Mouse (Mus musculus): ENCODE data around the gene 1700061G19Rik. TPM values are rescaled to one million over a fixed set of nuclear protein-coding genes. Genes with fewer than 3 reads are reported as not detected.
A peak's percentile ranks its signal among the peaks of the same experiment; 100 is the strongest.

The 1700061G19Rik gene
- total RNA-seq (2015) (0.07 TPM in 1 of 2 replicates, not detected in the other), total RNA-seq (2017) (not detected in 2 replicates)

DNA sequence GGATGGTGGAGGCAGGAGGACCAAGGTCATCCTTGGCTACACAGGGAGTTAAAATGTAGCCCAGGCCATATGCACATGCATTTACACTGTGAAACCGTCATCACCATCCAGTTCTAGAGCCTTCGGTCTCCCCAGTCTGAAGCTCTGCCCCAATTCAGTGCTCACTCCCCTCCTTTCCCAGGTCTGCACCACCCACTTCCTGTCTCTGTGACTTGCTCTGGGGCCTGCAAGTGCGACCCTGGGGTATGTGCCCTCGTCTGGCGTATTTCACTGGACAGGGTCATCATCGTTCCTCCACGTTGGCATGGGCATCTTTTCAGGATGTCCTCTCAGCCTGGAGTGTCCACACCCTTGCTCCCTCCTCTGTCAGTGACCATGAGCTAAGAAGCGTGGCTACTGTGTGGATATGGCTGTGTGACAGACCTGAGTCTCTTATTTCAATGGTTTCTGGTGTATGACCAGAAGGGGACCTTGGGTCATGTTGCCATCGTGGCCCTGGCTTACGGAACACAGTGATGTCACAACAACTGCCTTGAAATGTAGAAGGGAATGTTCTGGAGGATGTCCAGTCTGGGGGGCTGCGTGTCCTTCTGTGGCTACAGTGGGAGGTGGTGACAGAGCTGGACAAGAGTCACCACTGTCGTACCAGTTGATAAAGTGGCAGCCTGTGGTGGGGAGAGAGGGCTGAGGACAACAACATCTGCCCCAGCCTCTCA, at the start of gene 1700061G19Rik:
Gene 1700061G19Rik, plus strand, starts transcription at position 542 of the 716 bp plus-strand sequence.
- ATAC-seq (replicated peaks; ENCODE audit: poor library complexity): peak; percentile 37

DNA sequence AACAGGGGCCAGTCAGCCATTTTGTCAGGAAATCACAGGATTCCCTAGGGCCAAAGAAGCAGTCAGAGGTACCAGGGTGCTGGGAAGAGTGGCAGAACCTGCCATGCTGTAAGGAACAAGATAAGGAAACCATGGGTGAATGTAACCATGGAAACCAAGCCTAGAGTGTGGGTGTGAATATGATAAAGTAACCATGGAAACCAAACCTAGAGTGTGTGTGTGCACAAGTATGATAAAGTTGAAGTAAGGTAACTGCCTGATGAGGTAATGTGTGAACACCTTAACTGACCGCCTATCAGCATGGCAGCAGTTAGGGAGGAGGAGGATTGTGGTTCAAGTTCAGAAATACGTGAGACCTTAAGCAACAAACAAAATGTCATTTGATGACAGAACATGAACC, 48.6 kb upstream of the 1700061G19Rik start:
- peak; percentile 70 for ATAC-seq (replicated peaks; ENCODE audit: poor library complexity)

DNA sequence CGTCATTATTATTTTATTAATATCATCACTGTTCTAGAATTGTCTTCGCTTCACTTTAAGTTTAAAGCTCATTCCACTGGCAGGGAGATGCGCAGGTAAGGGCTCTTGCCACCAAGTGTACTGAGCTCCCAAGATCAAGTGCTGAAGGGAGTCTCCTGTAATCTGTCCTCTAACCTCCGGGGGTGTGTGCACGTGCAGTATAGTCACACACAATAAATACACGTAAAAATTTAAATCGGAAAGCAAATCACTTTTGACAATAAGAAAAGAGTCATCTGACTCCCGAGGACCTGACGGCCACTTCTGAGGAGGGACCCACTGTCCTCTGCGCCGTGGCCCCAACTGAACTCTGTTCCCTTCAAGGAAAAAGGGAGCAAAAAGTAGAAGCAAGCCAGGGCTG, 46.1 kb upstream of the 1700061G19Rik start:
- no peak for ATAC-seq (replicated peaks; ENCODE audit: poor library complexity)

DNA sequence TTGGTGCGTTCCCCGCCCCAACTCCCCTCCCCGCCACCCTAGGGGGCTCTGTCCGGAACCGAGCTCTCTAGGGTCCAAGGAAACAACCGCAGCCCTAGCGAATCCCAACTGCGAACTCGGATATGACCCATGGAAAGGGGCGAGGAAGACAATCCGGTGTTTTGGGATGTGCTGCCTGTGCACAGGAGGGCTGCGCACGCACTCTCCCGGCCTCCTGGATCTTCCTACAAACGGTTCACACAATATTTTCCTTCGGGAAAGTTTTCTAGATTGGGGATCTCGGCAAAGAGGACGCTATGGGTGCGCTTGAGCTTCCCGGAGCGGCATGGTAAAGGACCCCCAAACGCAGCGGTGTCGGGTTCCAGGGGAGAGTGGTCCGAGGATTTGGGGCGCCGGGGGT, 45.5 kb upstream of the 1700061G19Rik start:
- ATAC-seq (replicated peaks; ENCODE audit: poor library complexity): no peak

DNA sequence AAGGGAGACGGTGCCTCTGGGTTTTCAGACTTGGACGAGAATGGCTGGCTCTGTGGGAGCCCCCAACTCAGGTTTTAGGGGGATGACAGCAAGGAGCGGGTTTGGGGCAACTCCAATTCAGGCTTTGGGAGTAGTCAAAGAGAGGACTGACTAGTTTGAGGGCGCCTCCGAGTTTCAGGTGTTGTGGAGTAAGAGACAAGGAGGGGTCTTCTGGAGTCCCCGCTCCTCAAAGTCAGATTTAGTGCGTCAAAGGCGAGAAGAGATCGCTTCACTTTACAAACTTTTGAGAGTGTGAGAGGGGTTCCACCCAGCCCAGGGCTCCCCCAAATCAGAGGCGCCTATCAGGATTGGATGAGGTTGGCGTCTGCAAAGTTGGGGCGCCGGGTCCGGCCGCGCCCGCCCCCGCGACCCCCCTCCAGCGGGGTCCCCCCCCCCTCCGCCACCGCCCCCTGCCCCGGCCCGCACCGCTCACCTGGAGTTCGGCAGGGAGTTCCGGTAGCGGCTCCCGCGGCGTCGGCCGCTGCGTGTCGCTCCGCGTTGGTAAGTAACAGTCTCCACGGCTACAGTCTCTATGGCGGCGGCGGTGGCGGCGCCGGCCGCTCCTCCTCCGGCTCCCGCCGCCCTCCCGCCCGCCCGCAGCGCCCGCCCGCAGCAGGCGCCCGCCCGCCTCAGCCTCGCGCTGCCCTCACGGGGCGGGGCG, 44.7 kb upstream of the 1700061G19Rik start, which contains the start of gene Rfx2:
Gene Rfx2, minus strand, starts transcription at position 603 of the 700 bp plus-strand sequence.
- no peak for ATAC-seq (replicated peaks; ENCODE audit: poor library complexity)

DNA sequence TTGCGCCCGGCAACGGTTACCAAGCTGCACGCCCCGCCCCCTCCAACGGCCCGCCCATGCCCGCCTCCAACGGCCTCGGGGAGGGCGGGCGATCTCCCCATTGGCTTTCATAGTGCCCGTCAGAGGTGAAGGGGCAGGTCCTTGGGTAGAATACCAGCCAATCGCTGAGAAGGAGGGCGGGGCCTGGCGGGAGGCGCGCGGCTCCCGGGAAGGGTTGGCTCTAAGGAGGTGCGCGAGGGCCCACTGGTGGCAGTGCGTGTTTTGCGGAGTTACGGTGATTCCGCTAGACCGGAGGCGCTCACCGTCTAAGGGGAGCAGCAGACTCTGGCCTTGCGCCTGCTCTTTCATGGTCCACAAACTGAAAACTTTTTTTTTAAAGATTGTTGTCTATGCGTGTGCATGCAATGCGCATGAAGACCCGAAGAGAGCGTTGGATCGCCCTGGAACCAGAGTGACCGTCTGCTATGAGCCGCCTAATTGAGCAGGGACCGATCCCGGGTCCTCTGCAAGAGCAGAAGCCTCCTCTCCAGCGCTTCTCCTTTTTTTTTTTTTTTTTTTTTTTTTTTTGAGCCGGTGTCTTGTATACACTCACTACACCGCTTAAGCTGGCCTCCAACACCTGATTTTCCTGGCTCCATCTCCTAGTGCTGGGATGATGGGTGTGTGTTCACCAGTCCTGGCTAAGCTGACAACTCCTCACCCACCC, 44.0 kb upstream of the 1700061G19Rik start:
- peak; percentile 84 for ATAC-seq (replicated peaks; ENCODE audit: poor library complexity)

DNA sequence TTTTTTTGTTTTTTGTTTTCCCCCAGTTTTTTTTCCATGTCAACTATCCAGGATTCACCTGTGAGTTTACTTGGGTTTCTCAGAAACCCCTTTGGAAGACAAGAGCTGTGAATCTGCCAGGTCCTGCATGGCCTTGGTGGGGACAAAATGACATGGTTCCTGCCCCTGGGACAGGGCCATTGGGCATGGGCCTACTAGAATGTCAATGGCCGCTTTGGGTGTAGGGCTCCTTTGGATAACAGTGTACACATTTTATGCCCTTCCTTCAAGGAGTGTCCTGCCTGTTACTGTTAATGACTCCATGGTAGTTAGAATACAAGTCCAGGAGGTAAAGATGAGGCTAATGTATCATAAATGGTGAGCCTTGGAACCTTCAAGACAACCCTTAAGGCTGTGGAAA, 42.4 kb upstream of the 1700061G19Rik start:
- ATAC-seq (replicated peaks; ENCODE audit: poor library complexity): no peak

DNA sequence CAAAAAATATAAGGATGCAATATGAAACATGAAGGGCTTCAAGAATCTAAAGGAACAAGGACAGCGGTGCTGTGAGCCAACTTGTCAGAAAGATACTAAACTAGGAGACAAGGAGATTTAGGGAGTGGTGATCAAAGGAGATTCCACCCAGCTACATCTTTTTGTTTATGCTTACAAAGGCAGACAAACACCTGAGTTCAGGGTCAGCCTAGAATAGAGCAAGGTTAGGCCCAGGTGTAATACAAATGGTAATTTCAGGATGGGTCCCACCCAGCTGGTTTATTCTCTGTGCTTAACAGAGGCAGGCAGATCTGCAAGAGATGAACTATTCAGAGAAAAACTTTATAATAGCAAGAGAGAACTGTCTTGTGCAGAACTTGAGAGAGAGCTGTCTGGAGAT, 41.9 kb upstream of the 1700061G19Rik start:
- ATAC-seq (replicated peaks; ENCODE audit: poor library complexity): no peak

DNA sequence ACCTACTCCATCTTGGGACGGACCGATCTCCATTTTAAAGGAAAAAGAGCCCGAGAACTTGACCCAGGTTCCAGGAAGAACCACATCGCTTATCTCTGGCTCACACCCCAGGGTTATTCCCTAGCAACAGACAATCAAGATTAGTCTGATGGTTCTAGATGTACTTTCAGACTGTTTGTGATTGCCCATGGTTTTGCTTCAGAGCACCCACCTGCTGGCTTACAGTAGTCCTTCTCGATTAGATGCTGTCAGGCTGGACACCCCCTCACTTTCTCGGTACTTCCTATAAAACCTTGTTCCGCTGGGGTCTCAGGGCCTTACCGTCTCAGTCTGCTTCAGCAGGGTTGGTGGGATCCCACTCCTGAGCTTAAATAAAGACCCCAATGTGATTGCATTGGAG, 38.9 kb upstream of the 1700061G19Rik start:
- no peak for ATAC-seq (replicated peaks; ENCODE audit: poor library complexity)

DNA sequence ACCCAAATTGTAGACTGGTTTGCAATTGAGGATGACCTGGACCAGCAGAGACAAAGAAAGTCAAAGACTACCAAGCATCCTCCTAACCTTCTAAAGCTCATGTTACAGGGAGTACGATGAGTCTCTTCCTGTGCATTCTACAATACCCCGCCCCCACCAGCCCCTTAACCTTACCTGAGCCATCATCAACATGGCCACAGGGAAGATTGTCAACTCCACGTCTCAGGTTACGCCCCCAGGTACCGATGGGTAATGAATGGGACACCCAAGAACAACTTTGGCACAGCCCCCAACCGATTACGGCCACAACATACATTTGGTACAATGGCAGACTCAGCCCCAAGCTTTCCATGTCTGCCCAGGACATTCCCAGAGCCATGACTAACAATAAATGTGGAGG, 34.8 kb upstream of the 1700061G19Rik start:
- no peak for ATAC-seq (replicated peaks; ENCODE audit: poor library complexity)

DNA sequence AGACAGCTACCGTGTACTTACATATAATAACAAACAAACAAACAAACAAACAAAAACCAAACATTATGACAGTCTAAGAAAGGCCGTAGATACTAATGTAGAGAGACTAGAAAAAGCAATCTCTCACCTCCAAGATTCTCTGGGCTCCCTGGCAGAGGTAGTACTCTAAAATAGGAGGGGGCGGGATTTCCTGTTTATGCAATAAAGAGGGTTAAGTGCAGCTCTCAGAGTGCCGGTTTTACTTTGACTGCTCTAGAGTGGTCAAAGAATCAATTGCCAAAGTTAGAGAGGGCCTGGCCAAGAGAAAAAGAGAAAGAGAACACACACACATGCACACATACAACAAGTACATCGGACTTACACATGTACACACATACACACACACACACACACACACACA, 33.1 kb upstream of the 1700061G19Rik start:
- peak; percentile 61 for ATAC-seq (replicated peaks; ENCODE audit: poor library complexity)

DNA sequence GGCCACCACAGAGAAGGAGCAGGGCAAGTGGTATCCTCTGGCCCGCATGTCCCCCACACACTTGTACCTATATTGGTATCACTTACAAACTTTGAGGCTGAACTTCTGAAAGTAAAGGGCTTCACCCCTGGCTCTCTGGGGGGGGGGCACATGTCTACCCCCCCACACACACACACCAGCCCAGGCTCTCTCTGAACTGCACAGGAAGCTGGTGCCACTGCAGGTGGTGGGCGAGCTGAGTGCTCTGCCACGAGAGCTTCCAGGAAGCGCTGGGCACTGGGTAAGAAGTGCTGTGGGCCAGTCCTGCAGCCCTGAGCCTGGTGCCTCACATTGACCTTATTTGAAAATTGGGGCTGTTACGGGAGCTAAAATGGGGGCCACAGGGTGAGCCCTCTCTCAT, 31.6 kb upstream of the 1700061G19Rik start:
- peak; percentile 18; the same call in 1 of the 2 replicates for ATAC-seq (replicated peaks; ENCODE audit: poor library complexity)

DNA sequence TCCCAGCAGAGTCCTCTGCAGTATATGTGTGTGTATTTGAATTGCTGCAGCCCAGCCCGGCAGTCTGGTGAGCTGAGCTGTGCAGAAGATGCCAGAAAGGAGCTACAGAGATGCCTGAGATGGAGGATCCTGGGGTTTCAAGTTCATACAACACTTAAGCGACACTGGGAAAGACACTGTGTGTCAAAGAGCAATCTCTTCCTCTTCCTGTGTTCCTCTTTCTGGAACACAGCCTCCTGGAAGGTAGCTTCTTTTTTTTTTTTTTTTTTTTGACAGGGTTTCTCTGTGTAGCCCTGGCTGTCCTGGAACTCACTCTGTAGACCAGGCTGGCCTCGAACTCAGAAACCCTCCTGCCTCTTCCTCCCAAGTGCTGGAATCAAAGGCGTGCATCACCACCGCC, 26.5 kb upstream of the 1700061G19Rik start:
- peak; percentile 64 for ATAC-seq (replicated peaks; ENCODE audit: poor library complexity)

DNA sequence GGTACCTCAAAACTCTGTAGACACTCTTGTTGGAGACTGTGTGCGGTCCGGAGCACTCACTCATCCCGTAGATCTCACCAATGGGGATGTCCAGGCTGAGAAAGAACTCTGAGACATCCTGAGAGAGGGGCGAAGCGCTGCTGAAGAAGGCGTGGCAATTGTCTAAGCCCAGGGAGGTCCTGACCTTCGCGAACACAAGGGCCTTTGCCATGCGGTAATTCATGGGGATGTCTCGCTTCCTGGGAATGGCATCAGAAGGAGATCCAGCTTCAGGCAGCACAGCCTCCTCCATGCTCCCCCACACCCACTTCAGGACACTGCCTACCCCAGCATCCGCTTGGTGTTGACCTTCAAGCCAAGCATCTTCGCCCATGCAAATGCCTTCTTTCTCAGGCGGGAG, 25.6 kb upstream of the 1700061G19Rik start:
- no peak for ATAC-seq (replicated peaks; ENCODE audit: poor library complexity)

DNA sequence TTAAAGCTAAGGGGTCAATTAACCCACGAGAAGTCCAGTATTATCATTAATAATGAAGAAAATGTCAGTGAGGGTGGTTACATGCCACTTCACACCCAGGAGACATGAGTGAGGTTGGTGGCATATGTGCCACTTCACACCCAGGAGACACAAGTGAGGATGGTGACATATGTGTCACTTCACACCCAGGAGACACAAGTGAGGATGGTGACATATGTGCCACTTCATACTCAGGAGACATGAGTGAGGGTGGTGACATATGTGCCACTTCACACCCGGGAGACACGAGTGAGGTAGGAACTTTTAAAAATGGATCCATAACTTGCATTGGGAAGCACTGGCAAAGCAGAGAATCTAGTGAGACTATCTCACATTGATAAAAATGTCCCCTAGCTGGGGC, 24.1 kb upstream of the 1700061G19Rik start:
- no peak for ATAC-seq (replicated peaks; ENCODE audit: poor library complexity)

DNA sequence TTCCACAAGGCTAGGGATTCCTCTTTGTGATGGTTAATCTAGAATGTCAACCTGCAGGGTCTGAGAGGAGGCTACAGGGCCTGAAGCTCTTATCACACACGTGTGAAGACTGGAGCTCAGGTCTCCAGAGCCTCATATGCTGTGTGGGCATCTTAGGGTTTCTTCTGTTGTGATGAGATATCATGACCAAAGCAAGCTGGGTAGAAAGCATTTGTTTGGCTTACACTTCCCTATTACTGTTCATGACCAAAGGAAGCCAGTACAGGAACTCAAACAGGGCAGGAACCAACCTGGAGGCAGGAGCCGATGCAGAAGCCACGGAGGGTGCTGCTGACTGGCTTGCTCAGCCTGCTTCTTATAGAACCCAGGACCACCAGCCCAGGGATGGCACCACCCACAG, 19.9 kb upstream of the 1700061G19Rik start:
- peak; percentile 47 for ATAC-seq (replicated peaks; ENCODE audit: poor library complexity)

DNA sequence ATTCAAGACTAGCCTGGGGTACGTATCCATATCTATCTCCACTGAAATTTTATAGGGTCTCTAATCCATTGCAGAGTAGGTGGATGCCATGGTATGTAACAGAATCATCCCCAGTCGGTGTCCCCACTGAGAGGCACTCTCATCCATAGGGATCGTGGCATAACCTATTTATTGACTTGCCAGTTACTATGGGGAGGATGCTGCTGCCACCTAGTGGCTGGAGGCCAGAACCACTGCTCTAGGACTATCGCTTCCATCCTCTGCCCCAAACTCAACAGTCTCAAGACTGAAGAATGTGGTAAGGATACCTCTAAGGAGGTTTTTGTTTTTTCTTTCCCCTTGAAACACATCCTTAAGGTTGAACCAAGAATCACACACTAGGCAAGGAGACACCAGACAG, 17.1 kb upstream of the 1700061G19Rik start:
- ATAC-seq (replicated peaks; ENCODE audit: poor library complexity): peak; percentile 67

DNA sequence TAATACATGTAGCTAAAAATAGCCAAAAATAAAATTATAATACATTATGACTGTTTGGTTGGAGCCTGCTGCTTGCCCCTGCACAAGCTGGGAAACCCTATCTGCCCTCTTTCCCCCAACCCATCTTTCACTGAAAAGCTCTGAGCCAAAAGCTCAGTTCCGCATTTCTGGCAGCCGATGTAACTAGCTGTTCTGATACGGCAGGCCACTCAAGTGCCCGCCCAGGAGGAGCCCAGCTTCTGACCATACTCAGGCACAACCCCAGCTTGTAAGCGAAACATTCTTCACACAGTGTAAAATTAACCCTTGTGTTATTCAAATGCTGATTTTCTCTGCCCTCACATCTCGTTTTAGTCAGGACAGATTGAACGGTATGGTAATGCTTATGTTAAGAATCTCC, 16.4 kb upstream of the 1700061G19Rik start:
- peak; percentile 52 for ATAC-seq (replicated peaks; ENCODE audit: poor library complexity)

DNA sequence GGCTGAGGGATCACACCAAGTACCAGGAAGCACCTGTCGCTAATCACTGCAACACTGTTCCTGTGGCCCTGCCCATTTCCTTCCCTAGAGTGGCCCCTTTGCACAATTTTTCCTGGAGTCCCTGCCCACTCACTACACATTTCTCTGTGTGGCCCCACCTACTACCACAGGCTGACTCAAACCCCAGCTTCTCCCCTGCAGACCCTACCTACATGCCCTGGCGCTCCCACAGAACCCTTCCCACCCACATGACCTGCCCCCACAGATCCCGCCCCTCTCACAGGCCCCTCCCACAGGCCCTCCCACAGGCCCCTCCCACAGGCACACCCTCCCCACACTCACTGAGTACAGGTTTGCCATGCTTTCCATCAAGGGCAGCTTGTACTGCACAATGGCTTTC, 14.1 kb upstream of the 1700061G19Rik start:
- ATAC-seq (replicated peaks; ENCODE audit: poor library complexity): peak; percentile 84

DNA sequence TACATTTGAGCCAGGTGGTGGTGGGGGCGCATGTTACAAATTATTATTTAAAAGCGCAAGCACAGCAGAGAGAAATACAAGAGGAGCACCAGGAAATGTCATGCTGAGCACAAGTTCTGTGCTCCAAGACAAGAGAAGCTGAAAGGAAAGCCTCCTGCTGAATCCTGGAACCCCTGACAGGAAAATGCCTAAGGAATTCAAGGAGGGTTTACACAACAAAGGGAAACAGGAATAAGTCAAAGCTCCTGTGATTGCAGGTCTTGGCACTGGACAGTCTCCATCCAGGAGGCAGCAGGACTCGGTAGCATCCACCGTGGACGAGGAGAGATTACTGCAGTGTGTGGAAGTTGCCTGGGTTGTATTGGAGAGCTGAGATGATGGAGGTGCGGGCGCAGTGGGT, 9.2 kb upstream of the 1700061G19Rik start:
- no peak for ATAC-seq (replicated peaks; ENCODE audit: poor library complexity)

DNA sequence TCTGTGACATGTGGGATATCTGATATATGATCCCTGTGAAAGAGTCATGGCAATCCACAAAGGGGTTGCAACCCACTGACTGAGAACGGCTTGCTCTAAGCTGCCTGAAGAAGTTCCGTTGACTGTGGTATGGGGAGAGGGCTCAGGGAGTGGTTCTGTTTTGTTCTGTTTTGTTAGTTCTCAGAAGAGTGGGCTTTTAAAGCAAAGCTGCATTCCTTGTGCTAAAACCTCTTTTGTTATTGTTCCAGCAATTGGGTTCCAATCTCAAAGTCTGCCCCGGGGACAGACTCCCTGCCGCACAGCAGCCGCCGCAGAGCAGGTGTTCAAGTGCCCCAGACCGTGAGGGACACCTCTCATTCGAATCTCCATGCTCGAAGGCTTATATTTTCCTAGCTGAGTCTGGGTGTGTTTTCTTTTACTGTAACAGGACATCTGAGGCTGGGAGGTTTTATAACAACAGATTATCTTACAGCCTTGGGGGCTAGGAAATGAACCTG, 5.7 kb upstream of the 1700061G19Rik start:
- no peak for ATAC-seq (replicated peaks; ENCODE audit: poor library complexity)
